Mouse (Mus musculus) heart, embryonic 14.5 days (tissue): ENCODE data around the gene Midn. TPM values are rescaled to one million over a fixed set of nuclear protein-coding genes. Genes with fewer than 3 reads are reported as not detected.

Source experiments
- ATAC-seq: fragments of 200-750 bp; cut with Nextera tagmentation; 2 replicates; pipeline ENCODE4 v1.8.0; 2017; ENCODE audit warnings: low read depth, moderate TSS enrichment; ENCODE audit not compliant: insufficient number of reproducible peaks, insufficient read depth, low FRiP score
- H3K27ac ChIP-seq, 2 experiments: fragments of 200-500 bp in 1 of 2; fragments of 300-500 bp in 1 of 2; sonication (generic) in 1 of 2; replicated peaks in 1 of 2; 2 replicates each; pipeline ENCODE4 v1.5.1; 2012 to 2014; ENCODE audit warnings: low read depth in 2 of 2, low read length in 2 of 2, control low read depth in 1 of 2, mild to moderate bottlenecking in 1 of 2, mixed read lengths in 1 of 2; ENCODE audit not compliant: control insufficient read depth in 1 of 2, insufficient read depth in 1 of 2
- H3K27me3 ChIP-seq: fragments of 300-500 bp; sonication (generic); 2 replicates; pipeline ENCODE4 v1.6.1; 2014; ENCODE audit warnings: mild to moderate bottlenecking, low read length, control low read depth; ENCODE audit not compliant: control insufficient read depth, insufficient read depth
- H3K36me3 ChIP-seq: fragments of 300-500 bp; sonication (generic); 2 replicates; pipeline ENCODE4 v1.6.1; 2014; ENCODE audit warnings: mild to moderate bottlenecking, control low read depth, low read length, mixed read lengths; ENCODE audit not compliant: control insufficient read depth, insufficient read depth
- H3K4me1 ChIP-seq, 2 experiments: fragments of 200-500 bp in 1 of 2; fragments of 300-500 bp in 1 of 2; sonication (generic) in 1 of 2; 2 replicates each; pipeline ENCODE4 v1.6.1; 2012 to 2014; ENCODE audit warnings: low read length in 2 of 2, control low read depth in 1 of 2, mixed read lengths in 1 of 2; ENCODE audit not compliant: control insufficient read depth in 2 of 2, insufficient read depth in 2 of 2
- H3K4me2 ChIP-seq: fragments of 300-500 bp; sonication (generic); 2 replicates; pipeline ENCODE4 v1.6.1; 2014; ENCODE audit warnings: mild to moderate bottlenecking, low read length
- H3K4me3 ChIP-seq, 2 experiments: fragments of 200-500 bp in 1 of 2; fragments of 300-500 bp in 1 of 2; sonication (generic) in 1 of 2; 2 replicates each; pipeline ENCODE4 v1.5.1; 2012 to 2014; ENCODE audit warnings: low read length in 2 of 2, mild to moderate bottlenecking in 2 of 2, control low read depth in 1 of 2, low read depth in 1 of 2, moderate library complexity in 1 of 2; ENCODE audit not compliant: control insufficient read depth in 1 of 2, insufficient read depth in 1 of 2
- H3K9ac ChIP-seq: fragments of 300-500 bp; sonication (generic); 2 replicates; pipeline ENCODE4 v1.6.1; 2014; ENCODE audit warnings: mild to moderate bottlenecking, low read length
- H3K9me3 ChIP-seq: fragments of 300-500 bp; sonication (generic); 2 replicates; pipeline ENCODE4 v1.6.1; 2016; ENCODE audit warnings: low read length, control low read depth; ENCODE audit not compliant: control insufficient read depth
- WGBS: fragments of 180-500 bp; shearing (Covaris S2); extraction: QIAGEN DNeasy Blood & Tissue Kit; methylation state at CpG from one replicate; pipeline ENCODE4 v1.1.7; 2014; 5-methylcytosine and 5-hydroxymethylcytosine counted together
- polyA plus RNA-seq: library from polyadenylated mRNA; unstranded; fragments of >200 nt; fragmentation: Nextera tagmentation; extraction: Ambion mirVana; gene quantifications from 2 replicates; pipeline ENCODE4 v1.2.1, GENCODE M21; 2014

Midn gene
- polyA plus RNA-seq, 1 experiment from 2014 or later = 25.8 TPM

DNA sequence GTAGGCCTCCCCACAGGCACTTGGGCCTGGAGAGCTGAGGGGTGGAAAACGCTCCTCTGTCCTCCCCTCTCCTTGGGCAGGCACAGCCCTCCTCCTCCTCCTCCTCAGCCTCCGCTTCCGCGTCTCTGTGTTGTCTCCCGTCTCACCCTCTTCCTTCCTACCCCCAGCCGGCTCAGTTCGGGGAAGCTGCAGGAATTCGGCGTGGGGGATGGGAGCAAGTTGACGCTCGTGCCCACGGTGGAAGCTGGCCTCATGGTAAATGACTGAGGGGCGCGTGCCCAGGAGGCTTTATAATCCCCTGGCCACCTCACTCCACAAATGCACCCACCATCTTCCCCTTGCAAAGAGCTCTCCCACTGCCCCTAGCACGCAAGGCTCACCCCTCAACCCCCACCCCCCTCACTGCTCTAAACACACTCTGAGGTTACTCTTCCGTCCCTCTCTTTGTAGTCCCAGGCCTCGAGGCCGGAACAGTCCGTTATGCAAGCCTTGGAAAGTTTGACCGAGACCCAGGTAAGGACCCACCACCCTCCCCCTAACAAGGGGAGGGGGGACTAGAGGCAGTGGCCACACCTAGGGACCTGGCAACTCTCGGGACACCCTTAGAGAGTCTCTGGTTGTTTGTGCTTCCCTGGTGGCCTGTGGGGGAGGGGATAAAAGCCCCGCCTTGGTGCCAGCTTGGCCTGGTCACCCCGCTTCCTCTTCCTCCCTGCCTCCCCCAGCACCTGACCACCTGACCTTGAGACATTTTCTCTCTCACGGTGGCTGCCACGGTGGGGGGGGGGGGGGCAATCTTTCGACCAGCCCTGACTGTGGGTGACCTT lies 3.4 kb downstream of the Midn start:
- 1% methylated on average over 26 of the region's 26 CpGs for WGBS
- H3K36me3 ChIP-seq = peaks cover 71% of the 10 kb centered on the region
- H3K9me3 ChIP-seq = no peaks in the 10 kb centered on the region

DNA sequence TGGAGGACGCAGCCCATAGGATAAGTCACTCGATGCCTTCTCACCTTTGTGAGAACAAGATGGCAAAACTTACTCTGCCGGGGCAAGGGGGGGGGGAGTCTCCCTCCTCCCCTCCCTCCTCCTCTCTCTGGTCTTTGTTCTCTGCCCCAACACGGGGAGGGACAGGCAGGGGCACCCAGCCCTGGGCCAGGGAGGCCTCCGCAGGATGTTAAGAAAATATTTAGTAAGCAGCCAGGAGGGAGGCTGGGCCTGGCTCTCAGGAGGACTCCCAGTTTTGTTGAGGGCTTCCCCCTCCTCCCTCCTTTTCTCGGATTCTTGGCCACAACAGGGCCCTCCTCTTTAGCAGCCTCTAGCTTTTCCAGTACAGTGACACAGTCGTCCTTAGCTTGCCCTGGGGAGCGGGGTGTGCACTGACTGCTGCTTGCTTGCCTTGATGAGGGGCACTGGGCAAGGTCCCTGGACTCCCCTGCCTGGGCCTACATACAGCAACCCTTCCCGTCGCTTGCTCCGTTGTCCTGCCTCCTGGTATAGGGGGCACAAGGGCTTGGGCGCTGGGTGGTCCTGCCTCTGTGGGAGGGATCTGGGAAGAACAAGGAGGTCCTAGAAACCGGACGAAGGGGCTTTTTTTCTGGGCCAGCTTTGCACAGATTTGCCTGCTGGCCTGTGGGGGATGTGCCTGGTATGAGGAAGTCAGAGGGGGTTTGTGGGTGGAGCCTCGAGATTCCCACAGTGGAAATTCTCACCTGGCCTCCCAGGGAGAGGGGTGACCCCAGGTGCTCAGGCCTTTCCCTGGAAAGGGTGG lies 4.2 kb downstream of the Midn start:
- Histone ChIP-seq H3K9me3 (no peaks in the 10 kb centered on the region), H3K4me2 (peak overlapping the region; percentile 77), H3K27me3 (no peaks in the 10 kb centered on the region), H3K4me3 (peak overlapping the region; percentile 74 to 85), H3K9ac (peak overlapping the region; percentile 99), H3K4me1 (peaks cover 21 to 56% of the 10 kb centered on the region in 2 experiments), H3K27ac (peak overlapping the region; percentile 98 to 99), H3K36me3 (peaks cover 74% of the 10 kb centered on the region)
- 5% methylated on average over 15 of the region's 15 CpGs for WGBS
- no peak for ATAC-seq

More for the DNA sequence above, 3.4 kb downstream of the Midn start:
- H3K4me2 ChIP-seq = peak overlapping the region; percentile 77
- H3K27ac ChIP-seq = peak overlapping the region; percentile 98 to 99
- H3K4me1 ChIP-seq = peaks cover 24 to 56% of the 10 kb centered on the region in 2 experiments
- no peak for ATAC-seq
- H3K9ac ChIP-seq = peak overlapping the region; percentile 99
- no peaks in the 10 kb centered on the region for H3K27me3 ChIP-seq
- H3K4me3 ChIP-seq = peak overlapping the region; percentile 74 to 85

DNA sequence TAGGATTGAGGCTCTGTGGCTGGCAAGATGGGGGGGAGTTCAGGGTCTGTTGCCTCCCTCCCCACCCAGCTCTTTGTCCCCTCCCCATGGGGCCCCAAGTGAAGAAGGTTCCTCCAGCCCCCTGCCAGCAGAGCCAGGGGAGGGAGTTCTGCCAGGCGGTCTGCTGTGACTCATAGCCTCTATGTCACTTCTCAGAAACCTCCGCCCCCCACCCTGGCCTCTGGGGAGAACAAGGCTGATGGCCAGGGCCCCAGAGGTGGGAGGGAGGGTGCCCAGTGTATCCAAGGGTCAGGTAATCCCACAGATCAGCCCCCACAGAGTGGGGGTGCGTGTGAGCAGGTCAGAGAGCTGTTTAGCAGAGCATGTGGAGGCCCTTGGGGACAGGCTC lies 4.8 kb downstream of the Midn start:
- ATAC-seq = no peak
- 27% methylated on average over 3 of the region's 3 CpGs for WGBS
- peaks cover 79% of the 10 kb centered on the region for H3K36me3 ChIP-seq

DNA sequence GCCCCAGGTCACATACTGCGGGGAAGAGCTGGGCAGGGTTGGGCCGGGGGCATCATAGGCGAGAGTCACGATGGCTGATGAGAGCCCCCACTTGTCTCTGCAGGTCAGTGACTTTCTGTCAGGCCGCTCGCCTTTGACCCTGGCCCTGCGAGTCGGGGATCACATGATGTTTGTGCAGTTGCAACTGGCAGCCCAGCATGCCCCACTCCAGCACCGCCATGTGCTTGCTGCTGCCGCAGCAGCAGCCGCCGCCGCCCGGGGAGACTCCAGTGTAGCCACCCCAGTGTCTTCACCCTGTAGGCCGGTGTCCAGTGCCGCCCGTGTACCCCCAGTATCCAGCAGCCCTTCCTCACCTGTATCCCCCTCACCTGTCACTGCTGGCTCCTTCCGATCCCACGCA lies 5.6 kb downstream of the Midn start:
- 89% methylated on average over 19 of the region's 19 CpGs for WGBS
- Histone ChIP-seq H3K4me3 (no peak overlapping the region), H3K27me3 (no peaks in the 10 kb centered on the region), H3K27ac (peak overlapping the region in 1 of 2 experiments; percentile 99; a peak in 2 of 4 replicates), H3K36me3 (peaks cover 79% of the 10 kb centered on the region), H3K9me3 (no peaks in the 10 kb centered on the region), H3K4me2 (0 out of 2 replicates have a peak overlapping the region, but pooled peaks have one; percentile 77), H3K4me1 (peaks cover 24 to 63% of the 10 kb centered on the region in 2 experiments), H3K9ac (peak overlapping the region; percentile 99)
- ATAC-seq = no peak

More for the DNA sequence above, 4.8 kb downstream of the Midn start:
- peak overlapping the region; percentile 99 for H3K9ac ChIP-seq
- H3K27me3 ChIP-seq = no peaks in the 10 kb centered on the region
- H3K27ac ChIP-seq = peak overlapping the region; percentile 98 to 99
- no peaks in the 10 kb centered on the region for H3K9me3 ChIP-seq
- H3K4me2 ChIP-seq = peak overlapping the region; percentile 77
- peaks cover 21 to 56% of the 10 kb centered on the region in 2 experiments for H3K4me1 ChIP-seq
- H3K4me3 ChIP-seq = peak overlapping the region; percentile 74 to 85

DNA sequence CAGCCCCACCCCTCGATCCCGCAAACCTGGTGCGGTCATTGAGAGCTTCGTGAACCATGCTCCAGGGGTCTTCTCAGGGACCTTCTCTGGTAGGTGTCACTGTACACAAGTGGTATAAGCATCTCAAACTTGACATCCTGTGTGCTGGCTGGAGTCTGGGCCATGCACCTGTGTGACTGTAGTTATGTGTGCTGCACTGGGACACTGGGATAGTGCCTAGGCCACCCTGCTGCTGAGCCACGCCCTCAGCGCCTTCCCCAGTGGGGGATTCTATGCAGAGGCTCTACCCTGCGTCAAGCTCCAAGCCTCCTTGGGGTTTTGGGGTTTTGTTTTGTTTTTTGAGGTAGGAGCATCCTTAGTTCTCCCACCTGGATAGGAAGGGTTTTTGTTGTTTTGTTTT lies 6.3 kb downstream of the Midn start:
- no peak overlapping the region for H3K4me3 ChIP-seq
- peaks cover 79% of the 10 kb centered on the region for H3K36me3 ChIP-seq

DNA sequence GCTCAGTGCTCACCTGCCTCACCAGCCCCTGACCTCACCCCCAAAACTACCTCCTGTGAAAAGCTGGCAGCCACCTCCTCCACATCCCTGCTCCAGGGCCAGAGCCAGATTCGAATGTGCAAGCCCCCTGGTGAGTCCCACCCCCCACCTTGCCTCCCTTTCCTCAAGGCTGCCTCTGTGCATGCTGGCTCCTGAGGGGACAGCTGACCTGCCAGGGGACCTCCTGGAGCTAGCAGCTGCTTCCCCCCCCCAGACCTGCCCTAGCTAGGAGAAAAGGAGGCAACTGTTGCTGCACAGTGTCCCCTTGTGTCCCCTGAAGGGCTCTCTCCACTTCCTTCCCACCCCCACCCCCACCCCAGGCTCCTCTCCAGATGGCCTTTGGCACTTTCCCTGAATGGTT lies 7.2 kb downstream of the Midn start:
- 37% methylated on average over 1 of the region's 1 CpGs for WGBS
- H3K36me3 ChIP-seq = peaks cover 72% of the 10 kb centered on the region
- H3K9ac ChIP-seq = no peak overlapping the region; the same call in 1 of the 2 replicates
- H3K27me3 ChIP-seq = no peaks in the 10 kb centered on the region
- peak overlapping the region in 1 of 2 experiments; percentile 99; a peak in 2 of 4 replicates for H3K27ac ChIP-seq
- no peaks in the 10 kb centered on the region for H3K9me3 ChIP-seq
- peaks cover 35 to 76% of the 10 kb centered on the region in 2 experiments for H3K4me1 ChIP-seq
- H3K4me3 ChIP-seq = no peak overlapping the region
- H3K4me2 ChIP-seq = no peak overlapping the region
- ATAC-seq = no peak

More for the DNA sequence above, 6.3 kb downstream of the Midn start:
- 87% methylated on average over 7 of the region's 7 CpGs for WGBS
- Histone ChIP-seq H3K27me3 (no peaks in the 10 kb centered on the region), H3K9ac (peak overlapping the region; percentile 4; the same call in 1 of the 2 replicates), H3K4me2 (no peak overlapping the region), H3K4me1 (peaks cover 31 to 70% of the 10 kb centered on the region in 2 experiments), H3K27ac (no peak overlapping the region), H3K9me3 (no peaks in the 10 kb centered on the region)
- ATAC-seq = no peak

DNA sequence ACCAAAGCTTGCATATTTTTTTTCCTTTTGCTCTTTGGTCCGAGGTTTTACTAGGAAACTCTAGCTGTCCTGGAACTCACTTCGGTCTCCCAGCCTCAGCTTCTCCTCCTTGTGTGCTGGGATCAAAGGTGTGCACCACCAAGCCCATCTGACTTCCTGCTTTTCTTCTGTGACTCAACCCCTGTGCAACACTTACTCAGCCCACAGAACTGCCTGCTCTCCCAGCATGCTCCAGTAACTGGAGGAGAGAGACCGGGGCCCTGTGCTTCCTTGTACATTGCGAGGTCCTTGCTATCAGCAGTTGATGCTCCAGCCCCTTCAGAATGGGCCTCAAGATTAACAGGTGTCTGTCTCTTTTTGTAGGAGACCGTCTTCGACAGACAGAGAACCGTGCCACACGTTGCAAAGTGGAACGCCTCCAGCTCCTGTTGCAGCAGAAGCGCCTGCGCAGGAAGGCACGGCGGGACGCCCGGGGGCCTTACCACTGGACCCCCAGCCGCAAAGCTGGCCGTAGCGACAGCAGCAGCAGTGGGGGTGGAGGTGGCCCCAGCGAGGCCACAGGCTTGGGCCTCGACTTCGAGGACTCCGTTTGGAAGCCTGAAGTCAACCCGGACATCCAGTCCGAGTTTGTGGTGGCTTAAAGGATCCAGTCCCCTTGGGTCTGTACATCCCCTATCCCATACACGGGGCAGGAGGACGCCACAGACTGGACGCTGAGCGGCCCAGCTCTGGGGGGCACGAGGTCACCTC lies 8.1 kb downstream of the Midn start:
- Histone ChIP-seq H3K4me2 (no peak overlapping the region), H3K36me3 (peaks cover 66% of the 10 kb centered on the region), H3K27me3 (no peaks in the 10 kb centered on the region), H3K4me1 (peaks cover 44 to 85% of the 10 kb centered on the region in 2 experiments), H3K27ac (peak overlapping the region in 1 of 2 experiments; percentile 99; a peak in 2 of 4 replicates), H3K4me3 (no peak overlapping the region), H3K9ac (peak overlapping the region; percentile 22; the same call in 1 of the 2 replicates), H3K9me3 (no peaks in the 10 kb centered on the region)
- WGBS = 81% methylated on average over 29 of the region's 29 CpGs
- no peak for ATAC-seq
